Mouse (Mus musculus): ENCODE results near the gene Ttc7b.

Ttc7b gene

GRCm38 (mm10) chr12:100483054-100483453 is 37.6 kb downstream of the Ttc7b start:
- DNase-seq: no peak

DNA sequence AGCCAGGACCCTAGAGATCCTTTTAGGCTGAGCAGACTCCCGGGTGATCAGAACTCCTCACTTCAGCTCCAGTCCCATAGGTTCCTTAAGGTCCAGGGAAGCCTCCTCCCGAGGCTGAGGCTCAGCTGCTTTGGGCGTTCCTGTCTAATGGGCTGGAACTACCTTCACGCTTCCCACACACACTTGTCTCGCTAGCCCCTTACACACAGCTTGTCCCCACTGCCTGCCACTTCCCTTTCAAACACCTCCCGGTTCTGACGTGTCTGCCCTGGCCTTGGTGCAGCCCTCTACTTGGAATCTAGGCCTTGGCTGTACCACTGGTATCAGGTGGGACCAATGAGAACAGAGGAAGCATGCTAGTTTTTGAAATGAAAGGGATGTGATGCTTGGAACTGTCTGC is 38.4 kb downstream of the Ttc7b start:
- DNase-seq: no peak

DNA sequence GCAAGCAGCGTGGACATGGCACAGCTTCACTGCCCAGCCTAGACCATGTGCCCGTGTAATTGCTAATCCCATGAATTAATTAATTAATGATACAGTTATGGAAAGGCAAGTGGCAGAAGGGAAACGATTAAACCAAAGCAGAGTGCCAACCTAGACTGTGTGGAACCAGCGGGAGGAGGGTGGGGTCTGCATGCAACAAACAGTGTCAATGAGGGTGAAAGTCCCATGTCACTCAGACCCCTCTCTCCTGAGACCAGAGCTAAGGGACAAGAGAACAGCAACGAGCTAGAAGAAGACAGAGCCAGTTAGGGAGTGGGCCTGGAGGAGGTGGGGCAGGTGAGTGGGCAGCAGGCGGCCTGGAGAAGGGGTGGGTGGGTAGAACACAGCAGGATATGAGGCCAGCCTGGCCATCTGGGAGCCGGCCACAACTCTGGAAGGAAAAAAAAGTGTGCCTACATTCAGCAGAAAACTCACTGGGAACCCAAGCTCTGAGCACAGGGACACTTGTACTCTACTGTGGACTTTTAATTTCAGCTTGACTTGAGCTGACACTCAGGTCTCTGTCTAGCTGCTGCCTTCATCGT is 39.1 kb downstream of the Ttc7b start:
- DNase-seq: no peak

GRCm38 (mm10) chr12:100480642-100481442 is 39.8 kb downstream of the Ttc7b start:
- DNase-seq: peak; percentile 89

- DNase-seq: no peak
Observed at GRCm38 (mm10) chr12:100479892-100480621, 40.6 kb downstream of the Ttc7b start.

DNA sequence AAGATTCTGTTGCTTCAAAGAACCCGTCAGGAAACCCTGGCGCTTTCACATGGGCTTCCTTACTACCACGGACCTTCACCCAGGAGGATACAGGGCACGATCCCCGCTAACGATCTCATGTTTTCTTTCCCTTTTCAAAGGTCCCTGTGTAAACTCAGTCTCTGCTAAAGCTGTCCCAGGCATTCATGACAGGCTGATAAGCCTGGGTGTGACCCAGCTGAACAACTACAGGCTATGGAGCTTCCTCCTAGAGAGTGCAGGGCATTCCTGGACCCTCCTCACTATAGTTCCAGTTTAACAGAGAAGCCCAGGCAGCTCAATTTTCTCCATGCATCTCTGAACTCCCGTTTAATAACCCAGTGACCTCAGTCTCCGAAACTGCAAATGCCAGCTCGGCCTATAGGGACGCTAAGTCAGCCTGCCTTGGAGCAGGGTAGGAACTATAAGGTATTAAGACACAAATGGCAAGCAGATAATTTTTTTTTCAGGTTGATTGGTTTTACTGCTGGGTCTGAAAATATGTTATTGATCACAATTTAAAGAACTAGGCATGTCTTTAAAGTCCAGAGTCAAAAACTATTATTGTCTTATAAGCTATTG is 41.3 kb downstream of the Ttc7b start:
- DNase-seq: no peak

GRCm38 (mm10) chr12:100478615-100479014 is 42.0 kb downstream of the Ttc7b start:
- DNase-seq: peak; percentile 69

GRCm38 (mm10) chr12:100478151-100478550 is 42.5 kb downstream of the Ttc7b start:
- DNase-seq: no peak

DNA sequence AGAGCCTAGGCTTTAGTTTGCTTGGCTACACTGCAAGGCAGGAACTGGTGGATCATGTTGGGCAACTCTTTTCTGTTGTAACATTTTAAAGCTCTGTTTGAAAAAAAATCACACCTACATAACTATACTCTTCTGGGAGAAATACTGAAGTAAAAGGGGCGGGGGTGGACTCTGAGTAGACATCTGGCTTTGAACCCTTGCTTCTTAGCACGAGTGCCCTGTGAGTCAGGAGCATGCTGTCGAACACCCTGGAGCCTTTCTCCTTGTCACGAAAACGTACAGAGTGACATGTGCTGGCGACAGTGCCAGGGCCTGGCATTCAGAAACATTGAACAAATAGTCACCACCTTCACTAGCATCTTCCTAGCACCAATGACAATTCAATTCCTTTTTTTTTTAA is 43.2 kb downstream of the Ttc7b start:
- peak; percentile 68 for DNase-seq

- no peak for DNase-seq
Observed at GRCm38 (mm10) chr12:100476351-100476750, 44.3 kb downstream of the Ttc7b start.

- no peak for DNase-seq
Observed at GRCm38 (mm10) chr12:100475489-100475888, 45.1 kb downstream of the Ttc7b start.

GRCm38 (mm10) chr12:100474661-100475321 is 45.8 kb downstream of the Ttc7b start:
- no peak for DNase-seq

- DNase-seq: no peak
Observed at GRCm38 (mm10) chr12:100470295-100470694, 50.3 kb downstream of the Ttc7b start.

DNA sequence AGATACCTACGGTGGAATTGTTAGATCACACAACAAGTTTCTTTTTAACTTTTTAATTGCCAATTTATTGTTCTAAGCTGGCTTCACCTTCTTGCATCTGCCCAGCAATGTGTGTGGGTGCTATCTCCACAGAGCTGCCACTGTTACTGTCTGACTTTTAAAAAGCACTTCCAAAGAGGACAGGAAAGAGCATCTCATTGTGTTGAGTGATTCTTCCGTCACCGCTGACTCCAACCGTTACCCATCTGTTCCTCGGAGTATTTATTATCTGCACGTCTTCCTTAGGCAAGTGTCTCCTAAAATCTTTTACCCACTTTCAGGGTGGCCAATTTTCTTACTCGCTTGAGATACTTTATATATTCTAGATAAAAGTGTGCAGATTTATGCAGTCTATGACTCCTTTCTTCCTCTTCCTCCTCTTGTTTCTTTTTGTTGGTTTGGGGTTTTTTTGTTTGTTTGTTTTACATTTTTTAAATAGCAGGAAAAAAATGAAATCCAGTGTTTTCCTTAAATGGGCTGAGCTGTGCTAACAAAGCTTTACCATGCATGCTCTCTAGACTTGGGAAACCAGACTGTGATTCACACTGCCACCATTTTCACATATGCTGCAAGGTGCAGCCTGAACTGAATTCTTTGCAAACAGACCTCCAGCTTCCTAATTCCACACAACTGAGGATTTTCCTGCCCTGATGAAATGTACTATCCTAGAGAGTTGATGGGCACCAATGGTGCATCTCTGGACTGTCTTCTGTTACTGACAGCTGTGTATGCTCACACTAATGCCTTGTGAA is 50.9 kb downstream of the Ttc7b start:
- peak; percentile 53 for DNase-seq

DNA sequence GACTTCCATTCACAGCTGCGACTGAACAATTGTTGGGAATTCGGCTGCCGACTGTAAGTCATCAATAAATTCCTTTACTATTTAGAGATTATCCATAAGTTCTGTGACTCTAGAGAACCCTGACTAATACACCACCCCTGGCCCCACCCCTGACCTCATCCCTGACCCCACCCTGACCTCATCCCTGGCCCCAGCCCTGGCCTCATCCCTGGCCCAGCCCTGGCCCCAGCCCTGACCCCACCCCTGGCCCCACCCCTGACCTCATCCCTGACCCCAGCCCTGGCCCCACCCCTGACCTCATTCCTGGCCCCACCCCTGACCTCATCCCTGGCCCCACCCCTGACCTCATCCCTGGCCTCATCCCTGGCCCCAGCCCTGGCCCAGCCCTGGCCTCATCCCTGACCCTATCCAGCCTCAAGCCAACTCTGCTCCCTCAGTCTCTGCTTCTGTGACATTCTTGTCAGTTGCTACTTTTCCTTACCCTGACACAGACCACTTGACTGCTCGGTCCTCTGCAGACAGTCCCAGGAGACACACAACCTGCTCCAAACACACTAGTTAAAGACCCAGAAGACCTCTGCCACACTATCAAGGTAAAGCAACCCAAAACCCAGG is 55.4 kb downstream of the Ttc7b start:
- DNase-seq: no peak

DNA sequence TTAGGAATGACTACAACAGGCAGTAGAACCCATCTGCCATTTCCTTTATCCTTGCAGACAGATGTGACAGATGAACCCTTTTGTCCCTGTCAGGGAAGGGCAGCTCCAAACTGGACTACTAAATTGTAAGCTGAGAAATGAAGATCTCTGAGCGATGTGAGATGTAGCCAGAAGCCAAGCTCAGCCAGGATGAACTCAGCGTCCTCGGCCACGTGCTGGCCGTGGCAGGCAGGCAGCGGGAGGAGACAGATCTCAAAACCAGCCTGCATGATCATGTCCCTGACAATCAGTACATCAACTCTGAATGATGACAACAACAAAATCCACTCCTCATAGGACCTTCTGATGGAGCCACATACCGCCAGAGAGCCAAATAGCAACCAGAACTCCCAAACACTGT is 62.9 kb downstream of the Ttc7b start:
- DNase-seq: no peak

- DNase-seq: no peak
Observed at GRCm38 (mm10) chr12:100456257-100456975, 64.2 kb downstream of the Ttc7b start.

DNA sequence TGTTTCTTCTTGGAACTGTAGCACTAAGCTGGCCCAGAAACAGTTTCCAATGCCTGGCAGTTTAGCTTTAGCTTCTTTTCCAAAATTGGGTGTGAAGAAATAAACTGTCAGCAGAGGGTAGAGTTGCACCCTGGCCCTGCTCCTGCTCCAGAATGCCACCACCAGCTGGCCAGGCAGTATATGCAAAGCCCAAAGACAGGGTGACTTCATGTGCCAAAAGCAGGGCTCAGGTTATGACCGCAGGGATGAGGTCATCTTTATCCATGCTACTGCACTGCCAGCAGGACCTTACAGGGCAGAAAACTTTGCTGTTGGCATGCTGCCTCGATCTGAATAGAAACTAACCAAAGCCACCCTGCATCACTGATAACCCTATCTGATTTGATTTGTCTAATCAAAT is 65.2 kb downstream of the Ttc7b start:
- no peak for DNase-seq

DNA sequence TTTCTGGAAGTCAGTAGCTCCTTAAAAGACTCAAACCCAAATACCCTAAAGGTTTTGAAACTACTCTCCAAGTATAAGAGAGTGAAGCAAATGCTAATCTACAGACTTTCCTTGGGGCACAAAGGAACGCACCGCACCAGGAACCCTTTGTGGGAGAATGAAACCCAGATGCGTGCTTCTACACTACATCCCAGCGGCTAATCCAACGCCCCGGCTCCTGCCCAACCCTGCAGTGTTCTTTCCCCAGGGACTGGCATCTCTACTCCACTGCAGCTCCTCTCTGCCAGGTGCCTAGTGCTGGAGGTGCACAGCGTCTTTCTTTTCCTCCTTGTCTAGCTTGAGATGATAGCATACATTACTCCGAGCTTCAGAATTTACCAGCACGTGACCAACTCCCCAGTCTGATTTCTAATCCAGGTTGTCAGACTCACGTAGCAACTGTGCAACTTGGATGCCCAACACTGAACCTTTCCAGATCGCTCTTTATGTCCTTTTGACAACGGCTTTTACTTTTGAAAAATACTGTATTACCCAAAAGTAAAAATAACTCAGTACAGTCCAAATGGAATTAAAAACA is 72.8 kb downstream of the Ttc7b start:
- DNase-seq: no peak

DNA sequence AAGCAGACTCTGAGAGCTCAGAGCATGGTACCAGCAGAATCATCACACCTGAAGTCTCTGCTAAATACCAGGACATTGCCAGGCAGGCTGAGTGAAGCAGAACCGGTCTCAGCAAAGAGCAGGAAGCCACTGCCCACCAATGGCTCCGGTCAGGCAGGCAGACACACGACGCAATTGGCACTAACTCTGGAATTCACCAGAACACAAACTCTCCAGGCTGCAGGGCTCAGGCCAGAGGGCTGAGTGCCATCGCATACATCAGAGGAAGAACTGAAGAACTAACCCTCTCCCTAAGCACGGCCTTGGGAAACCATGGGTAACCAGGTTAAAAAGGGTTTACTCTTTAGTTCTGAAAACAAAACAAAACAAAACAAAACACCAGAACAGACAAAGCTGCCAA is 73.5 kb downstream of the Ttc7b start:
- no peak for DNase-seq

GRCm38 (mm10) chr12:100445686-100446085 is 74.9 kb downstream of the Ttc7b start:
- DNase-seq: no peak
